Mouse (Mus musculus) CH12.LX (cell line): Measurements from ENCODE around the gene Hist1h4h. TPM values are rescaled to one million over a fixed set of nuclear protein-coding genes. Genes with fewer than 3 reads are reported as not detected.
"Not testable (repeated sequence)": the region's sequence is repeated elsewhere in the genome, so short reads cannot be mapped to it uniquely, and the experiment has no call there.

Experiments used
- DNase-seq: peaks from one replicate; pipeline ENCODE4 v3.0.0-alpha.2; 2013; ENCODE audit errors: extremely low read depth
- H3K27ac ChIP-seq: 2 replicates; pipeline ENCODE4 v1.5.1; 2012; ENCODE audit warnings: low read depth, mild to moderate bottlenecking, control low read depth, moderate library complexity; ENCODE audit not compliant: insufficient read depth
- H3K27me3 ChIP-seq: replicated peaks from 2 replicates; pipeline ENCODE3; 2012; ENCODE audit warnings: inconsistent platforms
- H3K36me3 ChIP-seq, 2 experiments: replicated peaks in 1 of 2; 2 replicates each; pipeline versions ENCODE3 to v1.6.1; 2012; ENCODE audit warnings: inconsistent platforms in 1 of 2, low read length in 1 of 2, mild to moderate bottlenecking in 1 of 2, mixed read lengths in 1 of 2, moderate library complexity in 1 of 2; ENCODE audit not compliant: control insufficient read depth in 1 of 2, insufficient read depth in 1 of 2
- H3K4me1 ChIP-seq, 2 experiments: 2 replicates each; pipeline ENCODE4 v1.6.1; 2012; ENCODE audit warnings: inconsistent platforms in 1 of 2, moderate library complexity in 1 of 2; ENCODE audit not compliant: insufficient read depth in 2 of 2, control insufficient read depth in 1 of 2
- H3K4me2 ChIP-seq: 2 replicates; pipeline ENCODE4 v1.6.1; 2012; ENCODE audit warnings: low read depth, mild to moderate bottlenecking, control low read depth; ENCODE audit not compliant: poor library complexity, insufficient read depth, severe bottlenecking
- H3K4me3 ChIP-seq, 3 experiments: fragments of 150-350 bp in 1 of 3; sonication (generic) in 1 of 3; replicated peaks in 1 of 3; 2 replicates each; pipeline versions ENCODE3 to v1.5.1; 2011 to 2012; ENCODE audit warnings: low read depth in 2 of 3, low read length in 2 of 3, mild to moderate bottlenecking in 2 of 3, moderate library complexity in 2 of 3, control low read depth in 1 of 3, improper control_type of control experiment in 1 of 3, inconsistent platforms in 1 of 3, mixed read lengths in 1 of 3; ENCODE audit not compliant: poor library complexity in 1 of 3
- H3K79me2 ChIP-seq: replicated peaks from 2 replicates; pipeline ENCODE4 v1.6.1; 2012; ENCODE audit warnings: mild to moderate bottlenecking, moderate library complexity; ENCODE audit not compliant: control insufficient read depth, poor library complexity, insufficient read depth, severe bottlenecking; ENCODE audit errors: extremely low read depth
- H3K9ac ChIP-seq: 2 replicates; pipeline ENCODE4 v1.6.1; 2012; ENCODE audit warnings: low read depth, mild to moderate bottlenecking, control low read depth, moderate library complexity; ENCODE audit not compliant: insufficient read depth
- H3K9me3 ChIP-seq: replicated peaks from 2 replicates; pipeline ENCODE3; 2012; ENCODE audit warnings: low read length, inconsistent platforms, mixed read lengths
- CHD1 ChIP-seq: IDR thresholded peaks from 2 replicates; pipeline ENCODE4 v1.6.1; 2012; ENCODE audit warnings: low read depth, low read length, improper control_type of control experiment, inconsistent platforms
- CHD2 ChIP-seq: IDR thresholded peaks from 2 replicates; pipeline ENCODE4 v1.6.1; 2011; ENCODE audit warnings: low read length, improper control_type of control experiment
- ELF1 ChIP-seq: IDR thresholded peaks from 2 replicates; pipeline ENCODE4 v1.6.1; 2014; ENCODE audit warnings: low read depth, mild to moderate bottlenecking, inconsistent platforms, low read length, improper control_type of control experiment
- HCFC1 ChIP-seq: IDR thresholded peaks from 2 replicates; pipeline ENCODE4 v1.6.1; 2012; ENCODE audit warnings: low read depth, mild to moderate bottlenecking, inconsistent platforms, low read length, improper control_type of control experiment
- NELFE ChIP-seq: IDR thresholded peaks from 2 replicates; pipeline ENCODE4 v1.6.1; 2011; ENCODE audit warnings: low read depth, low read length, improper control_type of control experiment
- NRF1 ChIP-seq: IDR thresholded peaks from 2 replicates; pipeline ENCODE4 v1.6.1; 2014; ENCODE audit warnings: low read depth, mild to moderate bottlenecking, inconsistent platforms, low read length, improper control_type of control experiment, moderate library complexity
- POLR2A ChIP-seq: IDR thresholded peaks from 2 replicates; pipeline ENCODE4 v1.6.1; 2011; ENCODE audit warnings: low read depth, mild to moderate bottlenecking, improper control_type of control experiment, low read length
- POLR2AphosphoS2 ChIP-seq: IDR thresholded peaks from 2 replicates; pipeline ENCODE4 v1.6.1; 2011; ENCODE audit warnings: low read depth, low read length, improper control_type of control experiment
- RCOR1 ChIP-seq: conservative IDR thresholded peaks from 2 replicates; pipeline ENCODE4 v1.6.1; 2012; ENCODE audit warnings: low read depth, mild to moderate bottlenecking, inconsistent platforms, low read length, improper control_type of control experiment
- SIN3A ChIP-seq: IDR thresholded peaks from 2 replicates; pipeline ENCODE4 v1.6.1; 2012; ENCODE audit warnings: low read length, improper control_type of control experiment, inconsistent platforms
- TBP ChIP-seq: conservative IDR thresholded peaks from 2 replicates; pipeline ENCODE4 v1.6.1; 2011; ENCODE audit warnings: low read depth, low read length, improper control_type of control experiment
- TCF12 ChIP-seq: IDR thresholded peaks from 2 replicates; pipeline ENCODE4 v1.6.1; 2014; ENCODE audit warnings: low read depth, mild to moderate bottlenecking, inconsistent platforms, low read length, improper control_type of control experiment
- UBTF ChIP-seq: IDR thresholded peaks from 2 replicates; pipeline ENCODE4 v1.6.1; 2012; ENCODE audit warnings: low read depth, mild to moderate bottlenecking, inconsistent platforms, low read length, improper control_type of control experiment, moderate library complexity
- ZMIZ1 ChIP-seq: IDR thresholded peaks from 2 replicates; pipeline ENCODE4 v1.6.1; 2012; ENCODE audit warnings: low read depth, mild to moderate bottlenecking, inconsistent platforms, low read length, improper control_type of control experiment
- dilution Hi-C: fragments of 300-500 bp; cut with MboI; formaldehyde crosslinking; loops from 2 replicates; pipeline ENCODE4 v1.14.3; 2020; ENCODE audit warnings: low sequenced_read_pairs; ENCODE audit not compliant: extremely low pct_unique_long_range_greater_than_20kb, extremely low pct_ligation_motif_present
- in situ Hi-C: fragments of 300-500 bp; cut with MboI; formaldehyde crosslinking; loops from 3 replicates; pipeline ENCODE4 v1.14.3; 2019; ENCODE audit warnings: low sequenced_read_pairs, low pct_ligation_motif_present, low pct_unique_long_range_greater_than_20kb, mixed read lengths
- polyA plus RNA-seq: library from polyadenylated mRNA; unstranded; fragments of >175 nt; gene quantifications from 2 replicates; pipeline ENCODE4 v1.2.1, GENCODE M21; 2012; ENCODE audit warnings: low read depth; ENCODE audit not compliant: insufficient read length
- total RNA-seq, 2 experiments: library from RNA; depleted of rRNA; stranded (reverse); fragments of 300-350 nt in 1 of 2; fragments of >200 nt in 1 of 2; gene quantifications; 2 replicates each; pipeline ENCODE4 v1.2.3; 2012 to 2014

Gene Hist1h4h
- total and polyA plus RNA-seq, 3 experiments, result 5.5 to 4,957 (median 19.4) TPM

DNA sequence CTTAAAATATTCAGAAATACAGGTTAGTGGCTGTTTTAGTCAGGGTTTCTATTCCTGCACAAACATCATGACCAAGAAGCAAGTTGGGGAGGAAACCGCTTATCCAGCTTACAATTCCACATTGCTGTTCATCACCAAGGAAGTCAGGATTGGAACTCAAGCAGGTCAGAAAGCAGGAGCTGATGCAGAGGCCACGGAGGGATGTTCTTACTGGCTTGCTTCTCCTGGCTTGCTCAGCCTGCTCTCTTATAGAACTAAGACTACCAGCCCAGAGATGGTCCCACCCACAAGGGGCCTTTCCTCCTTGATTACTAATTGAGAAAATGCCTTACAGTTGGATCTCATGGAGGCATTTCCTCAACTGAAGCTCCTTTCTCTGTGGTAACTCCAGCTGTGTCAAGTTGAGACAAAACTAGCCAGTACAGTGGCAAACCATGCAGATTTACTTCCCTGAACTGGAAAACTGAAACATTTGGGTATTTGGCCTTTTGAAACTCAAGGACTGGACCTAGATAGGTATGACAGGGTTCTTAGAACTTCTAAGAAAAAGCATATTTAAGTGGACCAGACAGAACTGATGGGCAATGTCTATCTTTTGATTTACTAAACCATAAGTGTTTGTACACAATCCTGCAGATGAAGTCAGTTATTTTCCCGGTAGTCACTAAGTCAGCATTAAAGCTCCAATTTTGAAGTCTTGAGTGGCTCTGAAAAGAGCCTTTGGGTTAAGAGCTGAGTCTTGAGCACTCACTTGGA, 11.6 kb downstream of the Hist1h4h start:
- Histone ChIP-seq H3K4me3 (peak overlapping the region; percentile 34 to 72 (median 50)), H3K4me2 (peak overlapping the region; percentile 84), H3K4me1 (peaks cover 5 to 36% of the 10 kb centered on the region in 2 experiments; a peak in 3 of 4 replicates), H3K27ac (peak overlapping the region; percentile 97), H3K9ac (peak overlapping the region; percentile 97)
- H3K79me2 ChIP-seq, H3K36me3 ChIP-seq, H3K27me3 ChIP-seq, H3K9me3 ChIP-seq, dilution Hi-C loops, in situ Hi-C loops, DNase-seq: not testable (repeated sequence)
- TF ChIP-seq CHD1 (peak; percentile 69; the same call in 1 of the 2 replicates), NELFE (peak; percentile 52), POLR2A (peak; percentile 44; the same call in 1 of the 2 replicates), SIN3A (peak; percentile 67; the same call in 1 of the 2 replicates), POLR2AphosphoS2 (peak; percentile 99), ZMIZ1 (peak; percentile 77; the same call in 1 of the 2 replicates), RCOR1 (peak; percentile 39; the same call in 1 of the 2 replicates), CHD2 (0 out of 2 replicates have a peak, but pooled peaks have one; percentile 4)

DNA sequence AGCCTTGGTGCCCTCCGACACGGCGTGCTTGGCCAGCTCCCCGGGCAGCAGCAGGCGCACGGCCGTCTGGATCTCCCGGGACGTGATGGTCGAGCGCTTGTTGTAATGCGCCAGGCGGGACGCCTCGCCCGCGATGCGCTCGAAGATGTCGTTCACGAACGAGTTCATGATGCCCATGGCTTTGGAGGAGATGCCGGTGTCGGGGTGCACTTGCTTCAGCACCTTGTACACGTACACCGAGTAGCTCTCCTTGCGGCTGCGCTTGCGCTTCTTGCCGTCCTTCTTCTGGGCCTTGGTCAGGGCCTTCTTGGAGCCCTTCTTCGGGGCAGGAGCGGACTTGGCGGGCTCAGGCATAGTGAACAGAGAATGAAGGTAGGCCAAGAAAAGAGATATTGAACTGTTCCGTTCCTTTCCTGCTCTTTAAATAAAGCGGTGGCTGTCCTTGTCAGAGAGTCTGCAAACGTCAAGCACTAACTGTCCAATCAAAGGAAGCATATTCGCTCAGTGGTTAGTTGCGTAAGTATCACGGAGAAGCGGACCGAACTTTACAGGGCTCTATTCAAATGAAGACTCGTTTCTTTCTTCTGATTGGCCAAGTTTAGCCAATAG, 12.3 kb downstream of the Hist1h4h start, which contains the start of gene Hist1h2bh:
Gene Hist1h2bh, minus strand, starts transcription at position 394 of the 609 bp plus-strand sequence.
- H3K36me3 ChIP-seq, dilution Hi-C loops, H3K9me3 ChIP-seq, H3K27me3 ChIP-seq, H3K79me2 ChIP-seq, in situ Hi-C loops: not testable (repeated sequence)
- Histone ChIP-seq H3K9ac (peak within 1 kb of the TSS; percentile 97), H3K27ac (peak within 1 kb of the TSS; percentile 97), H3K4me2 (peak within 1 kb of the TSS; percentile 84), H3K4me3 (peak within 1 kb of the TSS; percentile 50 to 72 (median 51)), H3K4me1 (peaks cover 3 to 29% of the 10 kb centered on the region in 2 experiments; a peak in 3 of 4 replicates)
- peak; percentile 98 for DNase-seq
- peak; percentile 99 for TF ChIP-seq NELFE
- 0 out of 2 replicates have a peak, but pooled peaks have one; percentile 18 for TF ChIP-seq SIN3A
- peak; percentile 53; the same call in 1 of the 2 replicates for TF ChIP-seq HCFC1
- peak; percentile 99 for TF ChIP-seq POLR2A
- peak; percentile 99 for TF ChIP-seq TBP
- peak; percentile 98 for TF ChIP-seq POLR2AphosphoS2
- peak; percentile 98 for TF ChIP-seq UBTF
- 0 out of 2 replicates have a peak, but pooled peaks have one; percentile 9 for TF ChIP-seq ELF1
- TF ChIP-seq TCF12, result peak; percentile 93
- TF ChIP-seq ZMIZ1, result peak; percentile 99
- peak; percentile 63 for TF ChIP-seq NRF1
